ENCODE assay signal across 14 mouse cellular contexts in the genomic region with DNA sequence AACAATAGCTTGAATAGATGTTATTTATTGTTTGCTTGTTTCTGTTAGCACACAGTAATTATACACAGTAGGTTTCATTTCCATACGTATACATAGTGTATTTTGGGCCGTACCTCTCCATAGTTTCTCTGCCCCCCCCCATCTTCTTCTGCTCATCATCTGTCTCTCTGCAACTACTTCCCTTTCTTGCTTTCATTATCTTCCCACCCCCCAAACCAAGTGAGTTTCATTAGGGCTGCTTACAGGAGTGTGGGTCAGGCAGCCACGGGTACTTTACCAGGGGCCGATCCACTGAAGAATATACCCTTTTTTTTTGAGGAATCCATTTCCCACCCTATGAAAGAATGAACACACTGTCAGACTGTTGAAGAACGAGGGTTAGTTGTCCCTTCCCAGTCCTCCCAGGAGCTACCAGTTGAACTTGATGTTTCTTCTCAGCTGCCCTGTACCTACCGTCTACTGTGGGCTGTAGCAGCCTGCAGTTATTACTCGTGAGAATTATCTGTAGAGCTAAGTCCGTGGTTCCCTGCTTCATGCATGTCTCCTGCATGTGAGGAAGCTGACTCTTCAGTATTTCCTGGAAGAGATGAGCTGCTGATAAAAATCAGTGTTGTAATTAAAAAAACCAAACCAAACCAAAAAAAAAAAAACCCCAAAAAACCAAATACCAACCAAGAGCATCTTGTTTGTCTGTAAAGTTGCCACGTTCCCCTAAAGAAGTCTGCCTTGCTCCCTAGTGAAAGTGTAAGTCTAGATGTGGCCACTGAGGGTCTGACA. TPM values are rescaled to one million over a fixed set of nuclear protein-coding genes. Genes with fewer than 3 reads are reported as not detected.
A peak's percentile ranks its signal among the peaks of the same experiment; 100 is the strongest.
DNase-seq lines count a peak whose midpoint lies in the region; ATAC-seq and TF ChIP-seq lines count a peak whose summit lies in the region.
"Had no signal": no experiment of that assay in that cellular context is flagged by ENCODE, and none has a peak within 500 bp of the region (broad histone marks: within the 10 kb centered on the region; RNA-seq: fewer than 3 reads in every experiment).

No protein-coding gene starts in this region.

- H3K27ac ChIP-seq in thymus, adult 2 months (ENCODE audit: control insufficient read depth, insufficient read depth, low read length): 0 out of 2 replicates have a peak overlapping the region, but pooled peaks have one; percentile 20
- peak overlapping the region; percentile 87 for H3K27ac ChIP-seq in bone marrow macrophage, adult 2 months (ENCODE audit: insufficient read depth, low read depth, low read length)
- H3K27ac ChIP-seq in liver, embryonic 16.5 days (ENCODE audit: low read length): no peak overlapping the region
- no peak overlapping the region for H3K27ac ChIP-seq in lung, postnatal 0 days (ENCODE audit: low read length)
- H3K27ac ChIP-seq: embryonic facial prominence, embryonic 10.5 days; layer of hippocampus, adult 2 months; midbrain, embryonic 15.5 days had no signal

- TF ChIP-seq EP300 in lung, postnatal 0 days (IDR thresholded peaks at IDR 0.05): no peak

- WGBS in thymus, adult 2 months: 19% methylated on average over 9 of the region's 9 CpGs
- WGBS in liver, embryonic 16.5 days (ENCODE audit: insufficient replicate concordance): 29% methylated on average over 9 of the region's 9 CpGs
- WGBS in lung, postnatal 0 days: 69% methylated on average over 9 of the region's 9 CpGs

- H3K36me3 ChIP-seq in thymus, adult 2 months (ENCODE audit: control insufficient read depth, insufficient read depth, low read length): no peaks in the 10 kb centered on the region
- no peaks in the 10 kb centered on the region for H3K36me3 ChIP-seq in liver, embryonic 16.5 days (ENCODE audit: control insufficient read depth, insufficient read depth)
- H3K36me3 ChIP-seq in splenic B cell, adult 2 months (ENCODE audit: control insufficient read depth, insufficient read depth, low read length, poor library complexity, severe bottlenecking): no peaks in the 10 kb centered on the region
- no peaks in the 10 kb centered on the region for H3K36me3 ChIP-seq in lung, postnatal 0 days (ENCODE audit: insufficient read depth, low read length)
- H3K36me3 ChIP-seq: midbrain, embryonic 15.5 days had no signal

- H3K9me3 ChIP-seq in liver, embryonic 16.5 days (replicated peaks; ENCODE audit: control insufficient read depth, low read length): no peaks in the 10 kb centered on the region
- H3K9me3 ChIP-seq in lung, postnatal 0 days (ENCODE audit: low read length): no peaks in the 10 kb centered on the region
- H3K9me3 ChIP-seq: embryonic facial prominence, embryonic 10.5 days; midbrain, embryonic 15.5 days had no signal

- no peak for DNase-seq in thymus, adult 2 months
- no peak for DNase-seq in thymus, postnatal 0 days (ENCODE audit: low spot score)
- peak; percentile 54 for DNase-seq in splenic B cell, adult 2 months (ENCODE audit: low read depth, low spot score)
- no peak for DNase-seq in left cerebral cortex, postnatal 36 days (ENCODE audit: low spot score in 2 of 2)
- no peak for DNase-seq in spleen, postnatal 36 days (ENCODE audit: low spot score in 2 of 2)
- DNase-seq in lung, postnatal 0 days (ENCODE audit: low spot score): no peak
- DNase-seq: cerebellum, adult 9-11 months; heart, postnatal 36 days; kidney, adult 11 months had no signal

- intact Hi-C loops in left cerebral cortex, postnatal 36 days (cut with DNase I): no loop called here

- peaks cover 66% of the 10 kb centered on the region for H3K4me1 ChIP-seq in thymus, adult 2 months (replicated peaks; ENCODE audit: control insufficient read depth, insufficient read depth, low read length)
- H3K4me1 ChIP-seq in bone marrow macrophage, adult 2 months (ENCODE audit: control insufficient read depth, insufficient read depth, low read length): peaks cover 78% of the 10 kb centered on the region
- H3K4me1 ChIP-seq in liver, embryonic 16.5 days (ENCODE audit: control insufficient read depth, low read depth, low read length): peaks cover 19% of the 10 kb centered on the region
- H3K4me1 ChIP-seq in lung, postnatal 0 days (ENCODE audit: insufficient read depth, low read depth, low read length): peaks cover 6% of the 10 kb centered on the region; the same call in 1 of the 2 replicates

- no peaks in the 10 kb centered on the region for H3K27me3 ChIP-seq in thymus, adult 2 months (ENCODE audit: control insufficient read depth, insufficient read depth, low read length)
- no peaks in the 10 kb centered on the region for H3K27me3 ChIP-seq in liver, embryonic 16.5 days (ENCODE audit: control insufficient read depth, insufficient read depth, low read depth, low read length)
- H3K27me3 ChIP-seq in splenic B cell, adult 2 months (ENCODE audit: control insufficient read depth, insufficient read depth, low read length, poor library complexity, severe bottlenecking): no peaks in the 10 kb centered on the region
- no peaks in the 10 kb centered on the region for H3K27me3 ChIP-seq in lung, postnatal 0 days (replicated peaks; ENCODE audit: insufficient read depth, low read length)
- H3K27me3 ChIP-seq: midbrain, embryonic 15.5 days had no signal

- H3K4me2 ChIP-seq in liver, embryonic 16.5 days (ENCODE audit: low read depth, low read length): peak overlapping the region; percentile 5; the same call in 1 of the 2 replicates
- H3K4me2 ChIP-seq in lung, postnatal 0 days (replicated peaks; ENCODE audit: low read depth, low read length): no peak overlapping the region
- H3K4me2 ChIP-seq: midbrain, embryonic 15.5 days had no signal

- H3K9ac ChIP-seq in liver, embryonic 16.5 days (ENCODE audit: low read depth, low read length): no peak overlapping the region
- H3K9ac ChIP-seq in lung, postnatal 0 days (replicated peaks; ENCODE audit: low read depth): no peak overlapping the region
- H3K9ac ChIP-seq: midbrain, embryonic 15.5 days had no signal

- no peak for ATAC-seq in liver, embryonic 16.5 days (ENCODE audit: low read depth)
- ATAC-seq in lung, postnatal 0 days: no peak
- ATAC-seq: midbrain, embryonic 15.5 days had no signal

- no peak overlapping the region for H3K4me3 ChIP-seq in thymus, adult 2 months (ENCODE audit: control insufficient read depth, insufficient read depth, low read length)
- peak overlapping the region; percentile 34 for H3K4me3 ChIP-seq in bone marrow macrophage, adult 2 months (ENCODE audit: insufficient read depth, low read length)
- no peak overlapping the region for H3K4me3 ChIP-seq in liver, embryonic 16.5 days (ENCODE audit: low read depth, low read length)
- no peak overlapping the region for H3K4me3 ChIP-seq in lung, postnatal 0 days (ENCODE audit: low read depth, low read length)
- H3K4me3 ChIP-seq: embryonic facial prominence, embryonic 10.5 days; layer of hippocampus, adult 2 months; midbrain, embryonic 15.5 days had no signal

- no peak for TF ChIP-seq CTCF in thymus, adult 2 months (IDR thresholded peaks at IDR 0.05; ENCODE audit: borderline replicate concordance, control insufficient read depth, extremely low read depth, insufficient read depth, low read length, poor library complexity)
- no peak for TF ChIP-seq CTCF in bone marrow macrophage, adult 2 months (IDR thresholded peaks at IDR 0.05; ENCODE audit: low read depth, low read length)
- TF ChIP-seq CTCF in lung, postnatal 0 days (IDR thresholded peaks at IDR 0.05): no peak

- TF ChIP-seq POLR2A in thymus, adult 2 months (IDR thresholded peaks at IDR 0.05; ENCODE audit: control insufficient read depth, extremely low read depth, insufficient read depth, low read length, poor library complexity): no peak
- TF ChIP-seq POLR2A in bone marrow macrophage, adult 2 months (IDR thresholded peaks at IDR 0.05; ENCODE audit: borderline replicate concordance, low read depth, low read length): no peak

RNA-seq across cellular contexts. Expression of a gene that starts 9.8 kb away (rescaled TPM):
- polyA plus RNA-seq in thymus, adult 2 months (2012; rRNA removed): 43.8 and 46.9 TPM in 2 replicates
- 11.8 and 12.1 TPM in 2 replicates for polyA plus RNA-seq in thymus, postnatal 0 days (2015; fragmentation: Nextera tagmentation; extraction: Ambion mirVana)
- 20.3 and 23.4 TPM in 2 replicates for polyA plus RNA-seq in bone marrow macrophage, adult 2 months (2012; ENCODE audit: insufficient read depth, insufficient read length, missing spikeins)
- polyA plus RNA-seq in liver, embryonic 16.5 days (2015; fragmentation: Nextera tagmentation; extraction: Ambion mirVana): 2.7 and 3.0 TPM in 2 replicates
- total RNA-seq in left cerebral cortex, postnatal 36 days (2021): 10 to 100 TPM; 14.1 to 18.1 TPM
- 5.5 and 6.2 TPM in 2 replicates for polyA plus RNA-seq in lung, postnatal 0 days (2015; fragmentation: Nextera tagmentation; extraction: Ambion mirVana)

Comparison
In these comparisons a context has a peak if more than half of its experiments do, and no peak if none do; other contexts are left out.
1. H3K27ac ChIP-seq: peak in thymus, adult 2 months (single experiment) and bone marrow macrophage, adult 2 months (single experiment); none in liver, embryonic 16.5 days (single experiment) and lung, postnatal 0 days (single experiment).